Comparison of ENCODE assay signal across 8 mouse cellular contexts in genomic region chr14:3048727-3049512, GRCm38 (mm10). TPM values are rescaled to one million over a fixed set of nuclear protein-coding genes. Genes with fewer than 3 reads are reported as not detected.
DNase-seq lines count a peak whose midpoint lies in the region; ATAC-seq and TF ChIP-seq lines count a peak whose summit lies in the region.
"Not testable (repeated sequence)": the region's sequence is repeated elsewhere in the genome, so short reads cannot be mapped to it uniquely, and the experiment has no call there.

Gm2897 (plus strand) TSS chr14:3049285.

- not testable (repeated sequence) for ATAC-seq in embryonic facial prominence, embryonic 12.5 days (ENCODE audit: insufficient number of reproducible peaks, insufficient read depth, low FRiP score, low TSS enrichment)
- ATAC-seq in hindbrain, postnatal 0 days = 0 out of 2 replicates have a peak, but pooled peaks have one; percentile 51
- ATAC-seq in neural tube, embryonic 13.5 days (ENCODE audit: low read depth) = peak; percentile 90

- peak within 1 kb of the TSS; percentile 65 for H3K4me3 ChIP-seq in brown adipose tissue, adult 24 weeks (ENCODE audit: insufficient read depth, low read depth, low read length)
- H3K4me3 ChIP-seq in embryonic facial prominence, embryonic 12.5 days = peak within 1 kb of the TSS; percentile 48
- peak within 1 kb of the TSS; percentile 30 for H3K4me3 ChIP-seq in heart, adult 2 months
- H3K4me3 ChIP-seq in hindbrain, postnatal 0 days (ENCODE audit: low read length) = peak within 1 kb of the TSS; percentile 44
- H3K4me3 ChIP-seq in lung, adult 2 months (replicated peaks; ENCODE audit: extremely low read depth, low read depth, low read length) = not testable (repeated sequence)
- peak within 1 kb of the TSS; percentile 54 for H3K4me3 ChIP-seq in neural tube, embryonic 13.5 days

- H3K9ac ChIP-seq in embryonic facial prominence, embryonic 12.5 days = peak within 1 kb of the TSS; percentile 49
- peak within 1 kb of the TSS; percentile 49 for H3K9ac ChIP-seq in heart, adult 2 months (ENCODE audit: low read depth, low read length)
- not testable (repeated sequence) for H3K9ac ChIP-seq in hindbrain, postnatal 0 days (replicated peaks; ENCODE audit: low read length)
- H3K9ac ChIP-seq in neural tube, embryonic 13.5 days = peak within 1 kb of the TSS; percentile 78

- not testable (repeated sequence) for H3K79me2 ChIP-seq in heart, adult 2 months (replicated peaks; ENCODE audit: control insufficient read depth, insufficient read depth, low read length)

- peak within 1 kb of the TSS; percentile 69 for H3K4me2 ChIP-seq in embryonic facial prominence, embryonic 12.5 days (replicated peaks)
- H3K4me2 ChIP-seq in hindbrain, postnatal 0 days (ENCODE audit: low read depth, low read length) = peak within 1 kb of the TSS; percentile 57
- H3K4me2 ChIP-seq in neural tube, embryonic 13.5 days = peak within 1 kb of the TSS; percentile 66

- not testable (repeated sequence) for H3K4me1 ChIP-seq in brown adipose tissue, adult 24 weeks (ENCODE audit: control insufficient read depth, insufficient read depth, insufficient read length, low read length); embryonic facial prominence, embryonic 12.5 days; heart, adult 2 months (ENCODE audit: control insufficient read depth, insufficient read depth, low read length); hindbrain, postnatal 0 days (ENCODE audit: insufficient read depth, low read length); lung, adult 2 months (ENCODE audit: control insufficient read depth, insufficient read depth, low read length); neural tube, embryonic 13.5 days (replicated peaks)

- 3% methylated on average over 28 of the region's 40 CpGs for WGBS in embryonic facial prominence, embryonic 12.5 days
- WGBS in heart, adult 2 months = 4% methylated on average over 34 of the region's 40 CpGs
- 7% methylated on average over 14 of the region's 40 CpGs for WGBS in hindbrain, postnatal 0 days
- WGBS in lung, adult 2 months = 4% methylated on average over 35 of the region's 40 CpGs
- WGBS in neural tube, embryonic 13.5 days = 6% methylated on average over 27 of the region's 40 CpGs

- TF ChIP-seq POLR2A in heart, adult 2 months (IDR thresholded peaks at IDR 0.05; ENCODE audit: insufficient read depth, low read depth, low read length); lung, adult 2 months (IDR thresholded peaks at IDR 0.05; ENCODE audit: borderline replicate concordance, extremely low read depth, low read depth, low read length): not testable (repeated sequence)

- H3K27me3 ChIP-seq in embryonic facial prominence, embryonic 12.5 days; heart, adult 2 months (ENCODE audit: control insufficient read depth, insufficient read depth, low read length); hindbrain, postnatal 0 days (ENCODE audit: insufficient read depth, low read length); neural tube, embryonic 13.5 days: not testable (repeated sequence)

- not testable (repeated sequence) for H3K36me3 ChIP-seq in embryonic facial prominence, embryonic 12.5 days; heart, adult 2 months (ENCODE audit: control insufficient read depth, insufficient read depth, low read length); hindbrain, postnatal 0 days (ENCODE audit: insufficient read depth, low read length); neural tube, embryonic 13.5 days

- peak within 1 kb of the TSS; percentile 37; the same call in 1 of the 2 replicates for H3K27ac ChIP-seq in brown adipose tissue, adult 24 weeks (replicated peaks; ENCODE audit: low read depth, low read length)
- not testable (repeated sequence) for H3K27ac ChIP-seq in embryonic facial prominence, embryonic 12.5 days; heart, adult 2 months
- peak within 1 kb of the TSS; percentile 71 for H3K27ac ChIP-seq in hindbrain, postnatal 0 days
- peak within 1 kb of the TSS; percentile 49; the same call in 1 of the 2 replicates for H3K27ac ChIP-seq in neural tube, embryonic 13.5 days (replicated peaks)

- intact Hi-C loops in heart, adult 2 months (cut with DNase I) = not testable (repeated sequence)

- H3K9me3 ChIP-seq in embryonic facial prominence, embryonic 12.5 days; hindbrain, postnatal 0 days (ENCODE audit: low read length); neural tube, embryonic 13.5 days: not testable (repeated sequence)

- not testable (repeated sequence) for TF ChIP-seq EP300 in heart, adult 2 months (IDR thresholded peaks at IDR 0.05; ENCODE audit: insufficient read depth, low read depth, low read length)

- DNase-seq in heart, adult 2 months = peak in 1 of 2 experiments; percentile 42
- DNase-seq in hindbrain, postnatal 0 days (ENCODE audit: low spot score) = peak; percentile 57
- DNase-seq in left cerebral cortex, adult 18-20 months (ENCODE audit: low spot score in 2 of 2) = peak; percentile 1 to 2
- DNase-seq in lung, adult 2 months = peak; percentile 2
- peak; percentile 9 for DNase-seq in urinary bladder, postnatal 14 days (ENCODE audit: low spot score)

- not testable (repeated sequence) for TF ChIP-seq CTCF in heart, adult 2 months (IDR thresholded peaks at IDR 0.05); lung, adult 2 months (IDR thresholded peaks at IDR 0.05; ENCODE audit: insufficient read depth, low read length)
- peak; percentile 17 for TF ChIP-seq CTCF in hindbrain, postnatal 0 days (IDR thresholded peaks at IDR 0.05; ENCODE audit: low read depth)

RNA-seq across cellular contexts. Expression of gene Gm2897, which starts in this region (rescaled TPM):
- not detected in 2 replicates for polyA plus RNA-seq in brown adipose tissue, adult 24 weeks (2012; ENCODE audit: insufficient read depth, insufficient read length, missing spikeins)
- 3.6 TPM in 2 replicates for polyA plus RNA-seq in embryonic facial prominence, embryonic 12.5 days (2016; fragmentation: Nextera tagmentation; extraction: Ambion mirVana)
- total RNA-seq in heart, adult 2 months (2021) = under 1 TPM in 1 of 2 experiments, not detected in 1; 0.27 TPM
- polyA plus RNA-seq in heart, adult 2 months (2012; rRNA removed) = 0.27 and 1.4 TPM in 2 replicates
- 4.7 and 8.0 TPM in 2 replicates for total RNA-seq in hindbrain, postnatal 0 days (2014; rRNA removed)
- polyA plus RNA-seq in hindbrain, postnatal 0 days (2015; fragmentation: Nextera tagmentation; extraction: Ambion mirVana) = 10.9 and 11.8 TPM in 2 replicates
- total RNA-seq in left cerebral cortex, adult 18-20 months (2021) = under 1 TPM; 0.52 to 0.56 TPM
- 0.08 TPM in 1 of 2 replicates, not detected in the other for polyA plus RNA-seq in lung, adult 2 months (2012; rRNA removed)
- 9.0 and 10.5 TPM in 2 replicates for polyA plus RNA-seq in neural tube, embryonic 13.5 days (2015; fragmentation: Nextera tagmentation; extraction: Ambion mirVana)

Comparison
In these comparisons a context has a peak if more than half of its experiments do, and no peak if none do; other contexts are left out.
1. Peak in DNase-seq in left cerebral cortex, adult 18-20 months; RNA of the gene not detected or under 1 TPM.
2. Peak in DNase-seq in lung, adult 2 months; RNA of the gene not detected or under 1 TPM.